Mouse (Mus musculus) embryonic facial prominence, embryonic 11.5 days (tissue): ENCODE data around the gene Gp9. TPM values are rescaled to one million over a fixed set of nuclear protein-coding genes. Genes with fewer than 3 reads are reported as not detected.

ENCODE experiments used
- ATAC-seq: fragments of 200-750 bp; cut with Nextera tagmentation; replicated peaks from 2 replicates; pipeline ENCODE4 v1.8.0; 2017; ENCODE audit warnings: low read depth; ENCODE audit not compliant: insufficient number of reproducible peaks, low FRiP score, low TSS enrichment
- DNase-seq: peaks from one replicate; pipeline ENCODE4 v3.0.0-alpha.2; 2015; ENCODE audit warnings: low spot score
- H3K27ac ChIP-seq: fragments of 300-500 bp; sonication (generic); replicated peaks from 2 replicates; pipeline ENCODE4 v1.5.1; 2014; ENCODE audit warnings: mild to moderate bottlenecking, low read depth, low read length, control low read depth
- H3K27me3 ChIP-seq: fragments of 300-500 bp; sonication (generic); 2 replicates; pipeline ENCODE4 v1.6.1; 2014; ENCODE audit warnings: mild to moderate bottlenecking, low read length, moderate library complexity, mixed read lengths; ENCODE audit not compliant: control insufficient read depth, insufficient read depth
- H3K36me3 ChIP-seq: fragments of 300-500 bp; sonication (generic); replicated peaks from 2 replicates; pipeline ENCODE4 v1.6.1; 2014; ENCODE audit warnings: low read depth, mild to moderate bottlenecking, low read length, moderate library complexity, mixed read lengths; ENCODE audit not compliant: control insufficient read depth, insufficient read depth
- H3K4me1 ChIP-seq: fragments of 300-500 bp; sonication (generic); 2 replicates; pipeline ENCODE4 v1.6.1; 2014; ENCODE audit warnings: low read length, mixed read lengths; ENCODE audit not compliant: control insufficient read depth, insufficient read depth
- H3K4me2 ChIP-seq: fragments of 300-500 bp; sonication (generic); 2 replicates; pipeline ENCODE4 v1.6.1; 2014; ENCODE audit warnings: low read depth, mild to moderate bottlenecking, control low read depth, low read length, moderate library complexity
- H3K4me3 ChIP-seq: fragments of 300-500 bp; sonication (generic); 2 replicates; pipeline ENCODE4 v1.5.1; 2014; ENCODE audit warnings: low read depth, low read length, control low read depth
- H3K9ac ChIP-seq: fragments of 300-500 bp; sonication (generic); replicated peaks from 2 replicates; pipeline ENCODE4 v1.6.1; 2014; ENCODE audit warnings: mild to moderate bottlenecking, control low read depth, low read length
- H3K9me3 ChIP-seq: fragments of 300-500 bp; sonication (generic); replicated peaks from 2 replicates; pipeline ENCODE4 v1.6.1; 2016; ENCODE audit warnings: mild to moderate bottlenecking, low read length, inconsistent platforms, mixed read lengths; ENCODE audit not compliant: control insufficient read depth
- WGBS: fragments of 180-500 bp; shearing (Covaris S2); extraction: QIAGEN DNeasy Blood & Tissue Kit; methylation state at CpG from one replicate; pipeline ENCODE4 v1.1.7; 2014; 5-methylcytosine and 5-hydroxymethylcytosine counted together
- polyA plus RNA-seq: library from polyadenylated mRNA; unstranded; fragments of >200 nt; fragmentation: Nextera tagmentation; extraction: Ambion mirVana; gene quantifications from 2 replicates; pipeline ENCODE4 v1.2.1, GENCODE M21; 2014

Gp9 gene
- polyA plus RNA-seq, 1 experiment from 2014 or later, result 1.9 TPM

DNA sequence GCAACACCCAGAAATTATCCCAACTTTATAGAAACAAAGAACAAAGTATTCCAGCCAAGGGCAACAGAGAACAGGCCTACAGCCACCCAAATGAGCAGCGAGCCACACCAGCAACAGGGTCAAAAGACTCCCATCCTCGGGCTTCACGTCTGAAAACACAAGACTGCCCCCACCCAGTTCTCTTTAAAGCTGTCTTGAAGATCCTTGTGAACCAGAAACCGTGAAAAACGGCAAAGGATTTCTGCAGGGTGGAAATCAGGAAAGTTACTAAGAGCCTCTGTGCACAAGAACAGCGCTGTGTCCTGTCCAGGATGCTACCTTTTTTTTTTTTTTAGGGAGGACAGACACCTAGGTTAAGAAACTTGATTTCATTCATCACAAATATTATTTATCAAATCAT, 32.4 kb downstream of the Gp9 start:
- Histone ChIP-seq H3K27me3 (no peaks in the 10 kb centered on the region), H3K4me3 (peak overlapping the region; percentile 70), H3K27ac (no peak overlapping the region), H3K36me3 (no peaks in the 10 kb centered on the region), H3K9ac (no peak overlapping the region; the same call in 1 of the 2 replicates), H3K4me2 (peak overlapping the region; percentile 97), H3K9me3 (no peaks in the 10 kb centered on the region), H3K4me1 (no peaks in the 10 kb centered on the region)
- DNase-seq, result no peak
- ATAC-seq, result no peak
- 37% methylated on average over 6 of the region's 6 CpGs for WGBS

DNA sequence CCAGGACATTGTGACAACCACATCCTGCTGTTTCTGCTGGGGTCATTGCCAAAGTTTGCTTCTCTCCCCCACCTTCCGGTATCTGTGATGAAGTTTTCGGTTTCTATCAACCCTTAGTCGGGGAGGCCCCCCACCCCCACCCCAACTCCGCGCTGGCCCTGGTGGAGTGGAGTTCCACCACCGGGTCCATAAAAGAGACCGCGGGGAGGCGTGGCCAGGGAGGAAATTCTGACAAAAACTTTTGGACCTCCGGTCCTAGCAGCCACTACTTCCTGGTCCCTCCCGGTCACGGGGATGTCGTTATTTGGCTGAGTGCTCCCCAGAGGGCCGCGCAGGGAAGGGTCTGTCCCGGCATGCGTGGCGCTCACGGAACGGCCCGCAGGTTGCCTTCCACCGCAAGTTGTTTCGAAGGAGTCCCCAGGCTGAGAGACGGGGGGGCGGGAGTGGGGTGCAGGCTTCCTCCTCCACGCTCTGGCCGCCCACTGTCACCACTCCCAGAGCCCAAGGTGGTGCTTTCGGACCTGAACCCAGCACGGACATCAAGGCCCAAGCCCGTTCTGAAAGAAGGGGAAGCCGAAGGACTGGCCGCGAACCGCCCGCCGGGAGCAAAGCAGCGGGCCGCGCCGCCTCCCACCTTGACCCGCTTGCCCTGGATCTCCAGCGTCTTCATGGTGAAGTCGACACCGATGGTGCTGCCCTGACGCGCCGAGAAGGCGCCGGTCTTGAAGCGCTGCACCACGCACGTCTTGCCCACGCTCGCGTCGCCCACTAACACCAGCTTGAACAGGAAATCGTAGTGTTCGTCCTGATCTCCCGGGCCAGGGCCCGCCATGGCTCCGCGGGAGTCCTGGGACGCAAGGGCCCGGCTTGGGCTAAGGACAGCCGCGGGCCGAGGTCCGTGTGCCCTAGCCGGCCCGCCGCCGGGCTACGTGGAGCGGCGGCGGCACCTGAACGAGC, 33.1 kb downstream of the Gp9 start:
- peak; percentile 38 for DNase-seq
- H3K27me3 ChIP-seq, result no peaks in the 10 kb centered on the region
- peak overlapping the region; percentile 97 for H3K4me2 ChIP-seq
- peak; percentile 48; the same call in 1 of the 2 replicates for ATAC-seq
- H3K9me3 ChIP-seq, result no peaks in the 10 kb centered on the region
- H3K36me3 ChIP-seq, result peaks cover 2% of the 10 kb centered on the region; the same call in 1 of the 2 replicates
- peak overlapping the region; percentile 73 for H3K9ac ChIP-seq
- H3K27ac ChIP-seq, result no peak overlapping the region
- H3K4me1 ChIP-seq, result no peaks in the 10 kb centered on the region
- H3K4me3 ChIP-seq, result peak overlapping the region; percentile 70
- WGBS, result under 1% methylated on average over 77 of the region's 77 CpGs

DNA sequence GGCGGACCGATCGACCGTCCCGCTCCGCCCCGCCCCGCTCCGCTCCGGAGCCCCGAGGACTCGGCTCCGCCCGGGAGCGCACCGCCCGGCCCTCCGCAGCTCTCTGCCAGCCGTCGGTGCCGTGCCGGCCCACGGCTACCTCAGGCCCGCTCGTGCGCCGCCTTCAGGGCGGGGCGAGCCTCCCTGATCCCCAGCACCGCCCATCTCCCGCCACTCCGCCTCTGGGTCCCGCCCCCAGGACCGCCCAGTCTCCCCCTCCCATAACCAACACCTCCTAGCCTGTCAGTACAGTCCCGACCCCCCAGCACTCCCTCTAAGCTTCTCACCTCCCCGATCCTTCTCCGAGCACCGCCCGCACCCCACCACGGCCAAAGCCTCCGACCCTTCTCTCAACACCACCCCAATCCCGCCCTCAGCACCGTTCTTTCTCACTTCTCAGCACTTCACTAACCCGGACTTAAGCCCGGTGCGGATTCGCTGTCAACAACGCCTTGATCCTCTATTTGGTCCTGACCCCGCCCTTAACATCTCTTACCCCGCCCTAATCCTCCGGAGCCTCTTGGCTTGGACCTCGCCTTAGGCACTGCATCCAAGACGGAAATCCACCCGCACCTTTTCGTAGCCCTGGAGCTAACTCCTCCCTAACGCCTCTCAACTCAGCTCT, 33.9 kb downstream of the Gp9 start, which contains the start of gene Rab43:
Rab43 (minus strand) TSS at position 490 of the 664 bp plus-strand sequence.
- H3K27me3 ChIP-seq, result no peaks in the 10 kb centered on the region
- peak within 1 kb of the TSS; percentile 97 for H3K4me2 ChIP-seq
- no peaks in the 10 kb centered on the region for H3K4me1 ChIP-seq
- H3K4me3 ChIP-seq, result peak within 1 kb of the TSS; percentile 70
- under 1% methylated on average over 50 of the region's 56 CpGs for WGBS
- ATAC-seq, result peak; percentile 96
- no peaks in the 10 kb centered on the region for H3K9me3 ChIP-seq
- peaks cover 2% of the 10 kb centered on the region; the same call in 1 of the 2 replicates for H3K36me3 ChIP-seq
- DNase-seq, result peak; percentile 90
- peak within 1 kb of the TSS; percentile 73 for H3K9ac ChIP-seq
- no peak within 1 kb of the TSS for H3K27ac ChIP-seq

- ATAC-seq, result no peak
- Histone ChIP-seq H3K36me3 (peaks cover 2% of the 10 kb centered on the region; the same call in 1 of the 2 replicates), H3K4me1 (no peaks in the 10 kb centered on the region), H3K4me2 (no peak overlapping the region), H3K9ac (no peak overlapping the region), H3K4me3 (no peak overlapping the region), H3K27me3 (no peaks in the 10 kb centered on the region), H3K9me3 (no peaks in the 10 kb centered on the region), H3K27ac (no peak overlapping the region)
- 62% methylated on average over 1 of the region's 1 CpGs for WGBS
- DNase-seq, result no peak
Observed at GRCm38 (mm10) chr6:87812656-87813055, 34.8 kb downstream of the Gp9 start.

GRCm38 (mm10) chr6:87814486-87814885, 36.6 kb downstream of the Gp9 start:
- no peak overlapping the region for H3K4me2 ChIP-seq
- no peaks in the 10 kb centered on the region for H3K27me3 ChIP-seq
- H3K4me3 ChIP-seq, result no peak overlapping the region
- no peak overlapping the region for H3K9ac ChIP-seq
- no peak for DNase-seq
- H3K4me1 ChIP-seq, result no peaks in the 10 kb centered on the region
- no peak overlapping the region for H3K27ac ChIP-seq
- H3K36me3 ChIP-seq, result peaks cover 2% of the 10 kb centered on the region; the same call in 1 of the 2 replicates
- ATAC-seq, result no peak
- WGBS, result 90% methylated on average over 5 of the region's 5 CpGs
- no peaks in the 10 kb centered on the region for H3K9me3 ChIP-seq

DNA sequence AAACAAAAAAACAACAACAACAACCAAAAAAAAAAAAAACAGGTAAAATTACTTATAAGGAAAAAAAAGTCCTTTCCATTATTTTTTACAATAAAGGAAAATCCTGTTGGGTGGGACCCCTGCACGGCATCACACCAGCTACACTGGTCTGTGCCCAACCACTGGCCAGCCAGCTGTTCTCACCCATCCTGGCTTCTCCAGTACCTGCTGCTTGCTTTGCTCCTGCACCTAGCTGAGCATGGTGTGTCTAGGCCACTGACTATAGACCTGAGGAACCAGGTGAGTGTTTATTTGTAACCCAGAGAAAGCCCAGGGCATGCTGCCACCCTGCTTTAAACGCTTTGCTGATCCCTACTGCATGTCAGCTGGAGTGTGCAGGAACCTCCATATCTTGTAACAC, 42.5 kb downstream of the Gp9 start:
- ATAC-seq (no peak), DNase-seq (no peak)
- H3K27ac ChIP-seq, result no peak overlapping the region
- peaks cover 19% of the 10 kb centered on the region for H3K36me3 ChIP-seq
- H3K9ac ChIP-seq, result no peak overlapping the region
- no peak overlapping the region for H3K4me2 ChIP-seq
- no peak overlapping the region for H3K4me3 ChIP-seq
- H3K4me1 ChIP-seq, result no peaks in the 10 kb centered on the region
- no peaks in the 10 kb centered on the region for H3K9me3 ChIP-seq
- H3K27me3 ChIP-seq, result no peaks in the 10 kb centered on the region
- 92% methylated on average over 2 of the region's 2 CpGs for WGBS
